Mouse (Mus musculus) MEL (cell line): ENCODE measurements at regions not wholly inside any gene's neighbourhood (a gene's known extent, or its start where the extent isn't known, plus 50 kb on each side); places are given as distances from the start of the nearest gene placed in this dataset.

ENCODE experiments used
- DNase-seq: peaks from one replicate; pipeline ENCODE4 v3.0.0; 2011; ENCODE audit warnings: low read depth, low spot score
- H3K27ac ChIP-seq: 2 replicates; pipeline ENCODE4 v1.5.1; 2012; ENCODE audit warnings: low read depth, mild to moderate bottlenecking, control low read depth, low read length, moderate library complexity; ENCODE audit not compliant: control insufficient read depth
- H3K27me3 ChIP-seq, 2 experiments: fragments of 150-350 bp in 1 of 2; sonication (generic) in 1 of 2; 2 replicates each; pipeline ENCODE4 v1.6.1; 2012; ENCODE audit warnings: low read length in 2 of 2, mild to moderate bottlenecking in 2 of 2, improper control_type of control experiment in 1 of 2, moderate library complexity in 1 of 2; ENCODE audit not compliant: insufficient read depth in 2 of 2, control insufficient read depth in 1 of 2
- H3K36me3 ChIP-seq, 2 experiments: 2 replicates each; pipeline ENCODE4 v1.6.1; 2012 to 2014; ENCODE audit warnings: low read length in 2 of 2, improper control_type of control experiment in 1 of 2, inconsistent platforms in 1 of 2, mild to moderate bottlenecking in 1 of 2; ENCODE audit not compliant: insufficient read depth in 2 of 2, control insufficient read depth in 1 of 2
- H3K4me1 ChIP-seq, 2 experiments: fragments of 150-350 bp in 1 of 2; sonication (generic) in 1 of 2; 2 replicates each; pipeline ENCODE4 v1.6.1; 2012; ENCODE audit warnings: low read length in 2 of 2, improper control_type of control experiment in 1 of 2, mild to moderate bottlenecking in 1 of 2; ENCODE audit not compliant: insufficient read depth in 2 of 2, control insufficient read depth in 1 of 2
- H3K4me3 ChIP-seq, 2 experiments: fragments of 150-350 bp in 1 of 2; sonication (generic) in 1 of 2; 2 replicates each; pipeline ENCODE4 v1.5.1; 2012; ENCODE audit warnings: low read depth in 2 of 2, low read length in 2 of 2, mild to moderate bottlenecking in 2 of 2, moderate library complexity in 2 of 2, control low read depth in 1 of 2, improper control_type of control experiment in 1 of 2; ENCODE audit not compliant: control insufficient read depth in 1 of 2, insufficient read depth in 1 of 2
- H3K79me2 ChIP-seq: 2 replicates; pipeline ENCODE4 v1.6.1; 2012; ENCODE audit warnings: mild to moderate bottlenecking, low read length, moderate library complexity; ENCODE audit not compliant: control insufficient read depth, poor library complexity, insufficient read depth
- H3K9ac ChIP-seq: 2 replicates; pipeline ENCODE4 v1.6.1; 2012; ENCODE audit warnings: low read depth, mild to moderate bottlenecking, control low read depth, low read length, moderate library complexity; ENCODE audit not compliant: control insufficient read depth, poor library complexity, severe bottlenecking
- H3K9me3 ChIP-seq: fragments of 150-350 bp; sonication (generic); replicated peaks from 2 replicates; pipeline ENCODE4 v1.6.1; 2012; ENCODE audit warnings: mild to moderate bottlenecking, low read length, improper control_type of control experiment, moderate library complexity; ENCODE audit not compliant: insufficient read depth
- CHD1 ChIP-seq: IDR thresholded peaks from 2 replicates; pipeline ENCODE4 v1.6.1; 2012; ENCODE audit warnings: low read depth, mild to moderate bottlenecking, inconsistent platforms, low read length, improper control_type of control experiment
- CHD2 ChIP-seq: IDR thresholded peaks from 2 replicates; pipeline ENCODE4 v1.6.1; 2011; ENCODE audit warnings: low read length, improper control_type of control experiment
- ELF1 ChIP-seq: IDR thresholded peaks from 2 replicates; pipeline ENCODE4 v1.6.1; 2014; ENCODE audit warnings: low read depth, mild to moderate bottlenecking, inconsistent platforms, low read length, improper control_type of control experiment, moderate library complexity
- ETS1 ChIP-seq: IDR thresholded peaks from 2 replicates; pipeline ENCODE4 v1.6.1; 2012; ENCODE audit warnings: low read depth, mild to moderate bottlenecking, inconsistent platforms, low read length, improper control_type of control experiment, moderate library complexity
- GABPA ChIP-seq: IDR thresholded peaks from 2 replicates; pipeline ENCODE4 v1.6.1; 2012; ENCODE audit warnings: low read depth, mild to moderate bottlenecking, inconsistent platforms, low read length, improper control_type of control experiment, moderate library complexity
- GATA1 ChIP-seq: IDR thresholded peaks from 2 replicates; pipeline ENCODE4 v1.6.1; 2011; ENCODE audit warnings: low read depth, low read length, improper control_type of control experiment
- JUND ChIP-seq: IDR thresholded peaks from 2 replicates; pipeline ENCODE4 v1.6.1; 2011; ENCODE audit warnings: low read depth, mild to moderate bottlenecking, improper control_type of control experiment, low read length
- KAT2A ChIP-seq: conservative IDR thresholded peaks from 2 replicates; pipeline ENCODE4 v1.6.1; 2012; ENCODE audit warnings: low read depth, low read length, improper control_type of control experiment, inconsistent platforms
- MAZ ChIP-seq: IDR thresholded peaks from 2 replicates; pipeline ENCODE4 v1.6.1; 2012; ENCODE audit warnings: low read depth, mild to moderate bottlenecking, inconsistent platforms, low read length, improper control_type of control experiment
- MEF2A ChIP-seq: IDR thresholded peaks from 2 replicates; pipeline ENCODE4 v1.6.1; 2014; ENCODE audit warnings: low read depth, mild to moderate bottlenecking, inconsistent platforms, low read length, improper control_type of control experiment; ENCODE audit not compliant: poor library complexity, insufficient replicate concordance, severe bottlenecking; ENCODE audit errors: extremely low read depth
- MXI1 ChIP-seq: IDR thresholded peaks from 2 replicates; pipeline ENCODE4 v1.6.1; 2011; ENCODE audit warnings: mild to moderate bottlenecking, low read depth, low read length, improper control_type of control experiment
- MYB ChIP-seq: IDR thresholded peaks from 2 replicates; pipeline ENCODE4 v1.6.1; 2011; ENCODE audit warnings: mild to moderate bottlenecking, low read depth, low read length, improper control_type of control experiment
- MYC ChIP-seq: IDR thresholded peaks from 2 replicates; pipeline ENCODE4 v1.6.1; 2011; ENCODE audit warnings: low read depth, mild to moderate bottlenecking, low read length, improper control_type of control experiment, moderate library complexity
- NRF1 ChIP-seq: IDR thresholded peaks from 2 replicates; pipeline ENCODE4 v1.6.1; 2014; ENCODE audit warnings: low read depth, mild to moderate bottlenecking, inconsistent platforms, low read length, improper control_type of control experiment, moderate library complexity; ENCODE audit not compliant: poor library complexity, insufficient read depth, severe bottlenecking
- POLR2A ChIP-seq, 2 experiments: IDR thresholded peaks; 2 replicates each; pipeline ENCODE4 v1.6.1; 2011 to 2012; ENCODE audit warnings: low read length in 2 of 2, mild to moderate bottlenecking in 2 of 2, control low read depth in 1 of 2, improper control_type of control experiment in 1 of 2, low read depth in 1 of 2, moderate library complexity in 1 of 2; ENCODE audit not compliant: control insufficient read depth in 1 of 2, insufficient read depth in 1 of 2, poor library complexity in 1 of 2
- RCOR1 ChIP-seq: IDR thresholded peaks from 2 replicates; pipeline ENCODE4 v1.6.1; 2012; ENCODE audit warnings: low read depth, mild to moderate bottlenecking, inconsistent platforms, low read length, improper control_type of control experiment
- SIN3A ChIP-seq: IDR thresholded peaks from 2 replicates; pipeline ENCODE4 v1.6.1; 2012; ENCODE audit warnings: low read length, improper control_type of control experiment, inconsistent platforms
- TAL1 ChIP-seq: IDR thresholded peaks from 2 replicates; pipeline ENCODE4 v1.6.1; 2012; ENCODE audit warnings: mild to moderate bottlenecking, inconsistent platforms, low read length, moderate library complexity, mixed read lengths
- TBP ChIP-seq: IDR thresholded peaks from 2 replicates; pipeline ENCODE4 v1.8.0; 2011; ENCODE audit warnings: low read depth, low read length, improper control_type of control experiment
- TCF12 ChIP-seq: IDR thresholded peaks from 2 replicates; pipeline ENCODE4 v1.6.1; 2014; ENCODE audit warnings: low read depth, mild to moderate bottlenecking, inconsistent platforms, low read length, improper control_type of control experiment, moderate library complexity
- USF1 ChIP-seq: IDR thresholded peaks from 2 replicates; pipeline ENCODE4 v1.6.1; 2014; ENCODE audit warnings: low read depth, mild to moderate bottlenecking, inconsistent platforms, low read length, improper control_type of control experiment, moderate library complexity
- ZC3H11A ChIP-seq: IDR thresholded peaks from 2 replicates; pipeline ENCODE4 v1.6.1; 2012; ENCODE audit warnings: low read depth, mild to moderate bottlenecking, inconsistent platforms, low read length, improper control_type of control experiment
- ZMIZ1 ChIP-seq: IDR thresholded peaks from 2 replicates; pipeline ENCODE4 v1.6.1; 2012; ENCODE audit warnings: low read depth, mild to moderate bottlenecking, inconsistent platforms, low read length, improper control_type of control experiment, moderate library complexity

- H3K4me1 ChIP-seq = no peaks in the 10 kb centered on the region
- H3K4me3 ChIP-seq = no peak overlapping the region
- H3K27me3 ChIP-seq = no peaks in the 10 kb centered on the region
- H3K27ac ChIP-seq = no peak overlapping the region
- no peaks in the 10 kb centered on the region; the same call in 1 of the 2 replicates for H3K79me2 ChIP-seq
- no peak for DNase-seq
- H3K9me3 ChIP-seq = no peaks in the 10 kb centered on the region
- no peak overlapping the region for H3K9ac ChIP-seq
- TF ChIP-seq MXI1 = no peak
- TF ChIP-seq MAZ = no peak
- no peak for TF ChIP-seq JUND
- no peak for TF ChIP-seq SIN3A
- no peak for TF ChIP-seq ZMIZ1
- TF ChIP-seq CHD2 = no peak
- no peak; a peak in 1 of 4 replicates for TF ChIP-seq POLR2A (IDR thresholded peaks at IDR 0.05; ENCODE audit: control insufficient read depth in 1 of 2, insufficient read depth in 1 of 2, low read depth in 1 of 2, low read length in 2 of 2, poor library complexity in 1 of 2)
- TF ChIP-seq ZC3H11A = no peak
- no peak for TF ChIP-seq TBP
- no peak for TF ChIP-seq GABPA
- no peak for TF ChIP-seq GATA1
- no peak for TF ChIP-seq ELF1
- no peak for TF ChIP-seq NRF1
- TF ChIP-seq USF1 = no peak
- no peak for TF ChIP-seq RCOR1
- TF ChIP-seq CHD1 = no peak
- TF ChIP-seq MYC = no peak
- TF ChIP-seq MEF2A = no peak
- no peak for TF ChIP-seq ETS1
- TF ChIP-seq TCF12 = no peak
- H3K36me3 ChIP-seq = peaks cover 0 to 20% of the 10 kb centered on the region in 2 experiments; a peak in 2 of 4 replicates
These were observed 220.6 kb downstream of the Etaa1 start for GRCm38 (mm10) chr11:17733075-17733474.

DNA sequence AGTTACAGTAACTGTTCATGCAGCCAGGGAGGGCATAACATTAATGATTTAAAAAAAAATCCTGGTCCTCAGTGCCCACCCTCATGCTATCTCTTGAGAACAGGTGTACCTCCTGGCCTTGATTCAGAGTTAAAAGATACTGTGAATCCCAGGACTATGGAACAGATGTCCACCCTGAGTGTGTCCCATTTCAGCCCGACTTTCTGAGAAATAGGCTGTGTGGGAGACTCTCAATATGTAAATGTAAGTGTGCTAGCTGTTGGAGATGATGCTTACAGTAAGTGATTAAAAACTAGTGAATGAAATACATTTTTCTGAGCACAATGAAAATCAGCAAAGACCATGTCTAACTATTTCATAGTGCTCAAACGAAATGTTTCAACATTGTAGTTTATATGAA, 219.2 kb downstream of the Etaa1 start:
- peaks cover 0 to 22% of the 10 kb centered on the region in 2 experiments; a peak in 2 of 4 replicates for H3K36me3 ChIP-seq
- H3K4me1 ChIP-seq = no peaks in the 10 kb centered on the region
- no peak overlapping the region for H3K9ac ChIP-seq
- H3K27ac ChIP-seq = no peak overlapping the region
- no peaks in the 10 kb centered on the region for H3K9me3 ChIP-seq
- H3K27me3 ChIP-seq = no peaks in the 10 kb centered on the region
- H3K4me3 ChIP-seq = no peak overlapping the region
- TF ChIP-seq MEF2A (no peak), TAL1 (no peak), MYB (no peak), ELF1 (no peak), KAT2A (no peak), TBP (no peak)
- DNase-seq = no peak
- no peaks in the 10 kb centered on the region for H3K79me2 ChIP-seq
